Mouse (Mus musculus) thymus, adult 2 months (tissue): ENCODE results near the gene Hspa5. TPM values are rescaled to one million over a fixed set of nuclear protein-coding genes. Genes with fewer than 3 reads are reported as not detected.
"Not testable (repeated sequence)": the region's sequence is repeated elsewhere in the genome, so short reads cannot be mapped to it uniquely, and the experiment has no call there.

Experiments used
- DNase-seq: peaks from one replicate; pipeline ENCODE4 v3.0.0; 2021
- H3K27ac ChIP-seq: fragments of 200-500 bp; 2 replicates; pipeline ENCODE4 v1.5.1; 2012; ENCODE audit warnings: low read length, control low read depth; ENCODE audit not compliant: control insufficient read depth, insufficient read depth
- H3K27me3 ChIP-seq: fragments of 200-500 bp; 2 replicates; pipeline ENCODE4 v1.6.1; 2012; ENCODE audit warnings: mild to moderate bottlenecking, low read length, moderate library complexity, mixed read lengths; ENCODE audit not compliant: control insufficient read depth, insufficient read depth
- H3K36me3 ChIP-seq: fragments of 200-500 bp; 2 replicates; pipeline ENCODE4 v1.6.1; 2012; ENCODE audit warnings: mild to moderate bottlenecking, low read length, moderate library complexity; ENCODE audit not compliant: control insufficient read depth, insufficient read depth
- H3K4me1 ChIP-seq: fragments of 200-500 bp; replicated peaks from 2 replicates; pipeline ENCODE4 v1.6.1; 2012; ENCODE audit warnings: low read length; ENCODE audit not compliant: control insufficient read depth, insufficient read depth
- H3K4me3 ChIP-seq: fragments of 200-500 bp; 2 replicates; pipeline ENCODE4 v1.5.1; 2012; ENCODE audit warnings: mild to moderate bottlenecking, low read length, control low read depth, moderate library complexity; ENCODE audit not compliant: control insufficient read depth, insufficient read depth
- CTCF ChIP-seq: fragments of 200-500 bp; IDR thresholded peaks from 2 replicates; pipeline ENCODE4 v1.5.1; 2012; ENCODE audit warnings: mild to moderate bottlenecking, control low read depth, low read length, moderate library complexity, borderline replicate concordance; ENCODE audit not compliant: control insufficient read depth, poor library complexity, insufficient read depth; ENCODE audit errors: extremely low read depth
- POLR2A ChIP-seq: fragments of 200-500 bp; IDR thresholded peaks from 2 replicates; pipeline ENCODE4 v1.6.1; 2012; ENCODE audit warnings: mild to moderate bottlenecking, low read length, control low read depth, moderate library complexity; ENCODE audit not compliant: control insufficient read depth, poor library complexity, insufficient read depth; ENCODE audit errors: extremely low read depth
- WGBS: fragments of 180-500 bp; shearing (Covaris S2); methylation state at CpG from one replicate; pipeline ENCODE4 v1.1.7; 2018; 5-methylcytosine and 5-hydroxymethylcytosine counted together
- polyA plus RNA-seq: library from polyadenylated mRNA; depleted of rRNA; stranded (reverse); fragments of >200 nt; gene quantifications from 2 replicates; pipeline ENCODE4 v1.2.3, GENCODE M21; 2012

The Hspa5 gene
- polyA plus RNA-seq, 1 experiment, result 376 TPM

GRCm38 (mm10) chr2:34783064-34784020 is 11.6 kb downstream of the Hspa5 start:
- Histone ChIP-seq H3K27me3 (no peaks in the 10 kb centered on the region), H3K36me3 (peaks cover 6% of the 10 kb centered on the region), H3K4me3 (no peak overlapping the region), H3K4me1 (no peaks in the 10 kb centered on the region), H3K27ac (no peak overlapping the region)
- DNase-seq, result no peak
- TF ChIP-seq POLR2A (no peak), CTCF (no peak)
- WGBS, result 95% methylated on average over 14 of the region's 14 CpGs

GRCm38 (mm10) chr2:34784085-34784484 is 12.3 kb downstream of the Hspa5 start:
- Histone ChIP-seq H3K27ac (no peak overlapping the region), H3K27me3 (no peaks in the 10 kb centered on the region), H3K36me3 (peaks cover 3% of the 10 kb centered on the region), H3K4me3 (no peak overlapping the region), H3K4me1 (no peaks in the 10 kb centered on the region)
- peak; percentile 69 for DNase-seq
- TF ChIP-seq CTCF, result peak; percentile 61; the same call in 1 of the 2 replicates
- TF ChIP-seq POLR2A, result no peak
- 81% methylated on average over 2 of the region's 2 CpGs for WGBS

- peak overlapping the region; percentile 63 for H3K27ac ChIP-seq
- H3K4me3 ChIP-seq, result peak overlapping the region; percentile 52
- H3K27me3 ChIP-seq, result no peaks in the 10 kb centered on the region
- TF ChIP-seq POLR2A, result no peak
- H3K4me1 ChIP-seq, result peaks cover 3% of the 10 kb centered on the region
- peak; percentile 69 for DNase-seq
- 3% methylated on average over 8 of the region's 8 CpGs for WGBS
- H3K36me3 ChIP-seq, result no peaks in the 10 kb centered on the region
Observed at GRCm38 (mm10) chr2:34790282-34790681, 18.5 kb downstream of the Hspa5 start.

GRCm38 (mm10) chr2:34792543-34792942 is 20.8 kb downstream of the Hspa5 start:
- not testable (repeated sequence) for DNase-seq, H3K27me3 ChIP-seq, H3K4me3 ChIP-seq, H3K27ac ChIP-seq, H3K36me3 ChIP-seq, H3K4me1 ChIP-seq
- 94% methylated on average over 2 of the region's 2 CpGs for WGBS

GRCm38 (mm10) chr2:34794511-34794910 is 22.7 kb downstream of the Hspa5 start:
- WGBS, result 98% methylated on average over 2 of the region's 2 CpGs
- Histone ChIP-seq H3K4me1 (peaks cover 8% of the 10 kb centered on the region), H3K4me3 (no peak overlapping the region), H3K27me3 (no peaks in the 10 kb centered on the region), H3K36me3 (no peaks in the 10 kb centered on the region), H3K27ac (no peak overlapping the region)
- no peak for DNase-seq
- TF ChIP-seq POLR2A (no peak), CTCF (no peak)

GRCm38 (mm10) chr2:34795426-34795825 is 23.7 kb downstream of the Hspa5 start:
- 96% methylated on average over 7 of the region's 7 CpGs for WGBS
- no peak overlapping the region for H3K4me3 ChIP-seq
- H3K36me3 ChIP-seq, result no peaks in the 10 kb centered on the region
- no peak overlapping the region for H3K27ac ChIP-seq
- TF ChIP-seq CTCF (no peak), POLR2A (no peak)
- no peak for DNase-seq
- H3K27me3 ChIP-seq, result no peaks in the 10 kb centered on the region
- peaks cover 9% of the 10 kb centered on the region for H3K4me1 ChIP-seq
